Mouse (Mus musculus) gastrocnemius, adult 2 months (tissue): Measurements from ENCODE around the gene Mroh9. TPM values are rescaled to one million over a fixed set of nuclear protein-coding genes. Genes with fewer than 3 reads are reported as not detected.
A peak's percentile ranks its signal among the peaks of the same experiment; 100 is the strongest.

Experiments used
- DNase-seq: peaks from one replicate; pipeline ENCODE4 v3.0.0; 2022
- H3K27ac ChIP-seq: fragments of 200-600 bp; 2 replicates; pipeline ENCODE4 v1.8.1; 2022; ENCODE audit warnings: mild to moderate bottlenecking
- H3K4me3 ChIP-seq: fragments of 200-600 bp; 2 replicates; pipeline ENCODE4 v1.8.1; 2022; ENCODE audit warnings: mild to moderate bottlenecking, moderate library complexity
- CTCF ChIP-seq: fragments of 200-600 bp; IDR thresholded peaks from 2 replicates; pipeline ENCODE4 v1.8.1; 2022; ENCODE audit warnings: antibody characterized with exemption, mild to moderate bottlenecking, moderate library complexity
- intact Hi-C: fragments of 180-260 bp; cut with DNase I; formaldehyde crosslinking; loops from one replicate; pipeline ENCODE4 v1.15.1; 2025
- long read RNA-seq, 2 experiments: library from polyadenylated mRNA; stranded (forward); transcript quantifications; one replicate each; pipeline ENCODE4 v2.0.0; 2021
- total RNA-seq, 2 experiments: library from RNA; stranded (reverse); gene quantifications; 2 replicates each; pipeline ENCODE4 v1.2.3; 2021

Mroh9 gene
- total RNA-seq: not detected
- long read RNA-seq, experiment 1: 0 reads
- long read RNA-seq, experiment 2: 0 reads

DNA sequence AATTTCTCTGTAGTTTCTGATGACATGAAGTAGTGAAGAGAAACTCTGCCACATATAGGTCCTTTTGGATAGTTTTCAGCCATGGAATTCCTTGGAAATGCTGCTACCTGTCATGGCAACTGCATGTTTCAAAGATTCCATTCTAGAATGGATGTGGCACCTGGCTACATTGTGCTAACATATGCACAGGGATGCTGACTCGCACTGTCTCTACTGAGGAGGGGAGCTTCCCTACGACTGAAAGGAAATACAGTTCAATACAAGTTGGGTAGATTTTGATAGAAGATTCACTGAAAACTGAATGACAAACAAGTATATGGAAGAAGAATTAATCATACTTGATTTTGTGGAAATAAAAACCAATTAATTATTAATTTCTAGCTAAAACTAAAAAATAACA, at the start of gene Mroh9:
Gene Mroh9 (minus strand): TSS at position 101 of the 400 bp plus-strand sequence.
- no peak for DNase-seq
- intact Hi-C loops: no loop called here

DNA sequence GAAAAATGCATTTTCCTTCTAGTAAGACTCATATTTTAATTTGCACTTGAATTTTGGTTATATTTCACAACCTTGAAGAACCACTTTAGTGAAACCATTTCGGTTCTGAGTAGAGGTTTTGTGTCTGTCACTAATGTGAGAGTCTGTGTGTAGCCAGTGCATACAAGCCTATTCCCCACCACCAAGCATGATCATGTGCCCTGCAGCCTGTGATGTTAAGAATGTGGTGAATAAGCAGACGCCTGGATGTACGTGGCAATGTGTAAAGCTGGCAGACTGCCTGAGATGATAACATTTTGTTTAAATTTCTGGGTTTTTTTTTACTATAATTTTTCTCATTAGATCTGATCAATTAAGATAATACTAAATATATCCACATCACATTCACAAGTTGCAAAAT, 44.5 kb upstream of the Mroh9 start:
- intact Hi-C loops: no loop called here
- no peak for TF ChIP-seq CTCF
- Histone ChIP-seq H3K27ac (no peak overlapping the region), H3K4me3 (no peak overlapping the region)
- DNase-seq: no peak

More for the DNA sequence above, at the start of gene Mroh9:
- Histone ChIP-seq H3K4me3 (no peak within 1 kb of the TSS), H3K27ac (no peak within 1 kb of the TSS)
- TF ChIP-seq CTCF: no peak

DNA sequence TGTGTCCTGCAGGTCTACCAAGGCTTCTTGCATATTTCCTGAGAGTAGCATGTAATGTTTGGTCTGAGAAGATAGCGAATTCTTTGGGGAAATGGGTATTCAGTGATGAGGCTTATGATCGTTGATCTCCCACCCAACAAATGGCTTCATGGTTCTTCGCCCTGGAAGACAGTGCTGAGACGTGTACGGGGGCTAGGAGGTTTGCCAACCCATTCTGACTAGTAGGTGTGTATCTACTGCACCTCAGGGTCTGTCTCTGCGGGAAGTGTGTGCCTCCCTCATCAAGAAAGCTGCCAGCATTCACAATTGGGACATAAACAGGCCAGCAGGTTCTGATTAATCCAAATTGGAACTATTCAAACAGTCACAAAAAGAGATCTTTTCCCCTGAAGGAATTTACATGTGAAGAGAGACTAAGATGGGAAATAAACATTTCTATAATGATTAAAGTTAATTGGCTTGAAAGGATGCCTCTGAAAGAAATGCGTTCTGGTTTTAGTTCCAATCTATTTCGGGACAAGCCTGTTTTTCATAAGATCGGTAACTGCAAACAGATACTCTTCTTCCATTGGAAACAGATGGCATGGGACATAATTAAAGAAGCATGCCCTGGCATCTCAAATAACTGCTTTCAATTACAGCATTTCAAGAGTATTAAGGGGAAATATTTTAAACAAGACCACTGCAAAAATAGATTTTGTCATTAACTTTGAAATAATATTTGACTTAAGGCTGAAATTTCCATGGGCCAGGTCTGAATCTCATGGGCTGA, 43.8 kb upstream of the Mroh9 start:
- Histone ChIP-seq H3K27ac (no peak overlapping the region), H3K4me3 (no peak overlapping the region)
- intact Hi-C loops: no loop called here
- TF ChIP-seq CTCF: no peak
- DNase-seq: no peak

DNA sequence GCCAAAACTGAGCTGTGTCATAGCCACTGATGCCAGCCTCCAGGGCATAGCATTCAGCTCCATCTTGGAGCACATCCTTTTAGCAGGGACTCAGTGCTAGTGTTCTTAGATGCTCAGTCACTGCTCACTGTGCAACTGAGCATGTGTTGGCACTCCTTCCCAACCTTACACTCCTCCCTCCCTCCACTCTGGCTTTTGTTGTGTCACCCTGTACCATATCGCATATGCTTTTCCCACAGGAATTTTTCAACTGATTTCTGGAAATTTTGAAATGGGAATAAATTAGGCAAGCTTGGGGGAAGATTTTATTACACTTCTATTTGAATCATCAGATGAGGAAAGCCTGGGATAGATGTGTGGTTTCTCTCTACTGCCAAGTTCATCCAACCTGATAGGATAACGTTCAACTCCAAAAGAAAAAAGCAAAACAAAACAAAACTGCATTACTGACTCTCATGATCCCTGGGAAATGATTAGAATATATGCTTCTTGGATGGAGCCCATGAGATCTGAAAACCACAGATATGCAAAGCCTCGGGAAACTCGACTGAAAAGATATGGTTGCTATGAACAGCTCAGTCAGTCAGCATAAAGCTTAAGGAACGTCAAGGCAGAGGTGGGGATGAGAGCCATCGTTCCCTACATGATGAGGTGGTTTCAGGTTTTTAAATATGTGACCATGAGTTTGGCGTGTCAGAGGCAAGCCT, 40.9 kb upstream of the Mroh9 start:
- DNase-seq: no peak
- Histone ChIP-seq H3K27ac (no peak overlapping the region), H3K4me3 (no peak overlapping the region)
- intact Hi-C loops: no loop called here
- no peak for TF ChIP-seq CTCF

DNA sequence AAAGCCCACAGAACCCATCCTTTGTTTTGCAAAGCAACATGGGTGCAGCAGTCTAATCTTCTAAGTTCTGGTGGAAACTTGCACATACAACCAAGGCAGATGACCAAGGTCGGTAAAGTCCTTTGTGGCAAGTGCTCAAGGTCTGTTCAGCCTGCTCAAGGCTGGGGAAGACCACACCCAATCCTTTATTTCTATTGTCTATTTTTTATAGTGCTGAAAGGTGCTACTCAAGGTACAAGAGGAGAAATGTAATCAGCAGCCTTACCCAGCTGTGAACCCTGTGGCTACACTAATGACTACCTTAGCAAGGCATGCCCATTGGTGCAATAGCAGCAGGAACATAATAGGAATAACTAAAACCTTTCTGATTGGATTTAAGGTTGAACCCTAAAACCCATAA, 36.9 kb upstream of the Mroh9 start:
- no peak for DNase-seq
- Histone ChIP-seq H3K4me3 (no peak overlapping the region), H3K27ac (no peak overlapping the region)
- TF ChIP-seq CTCF: no peak
- intact Hi-C loops: no loop called here

DNA sequence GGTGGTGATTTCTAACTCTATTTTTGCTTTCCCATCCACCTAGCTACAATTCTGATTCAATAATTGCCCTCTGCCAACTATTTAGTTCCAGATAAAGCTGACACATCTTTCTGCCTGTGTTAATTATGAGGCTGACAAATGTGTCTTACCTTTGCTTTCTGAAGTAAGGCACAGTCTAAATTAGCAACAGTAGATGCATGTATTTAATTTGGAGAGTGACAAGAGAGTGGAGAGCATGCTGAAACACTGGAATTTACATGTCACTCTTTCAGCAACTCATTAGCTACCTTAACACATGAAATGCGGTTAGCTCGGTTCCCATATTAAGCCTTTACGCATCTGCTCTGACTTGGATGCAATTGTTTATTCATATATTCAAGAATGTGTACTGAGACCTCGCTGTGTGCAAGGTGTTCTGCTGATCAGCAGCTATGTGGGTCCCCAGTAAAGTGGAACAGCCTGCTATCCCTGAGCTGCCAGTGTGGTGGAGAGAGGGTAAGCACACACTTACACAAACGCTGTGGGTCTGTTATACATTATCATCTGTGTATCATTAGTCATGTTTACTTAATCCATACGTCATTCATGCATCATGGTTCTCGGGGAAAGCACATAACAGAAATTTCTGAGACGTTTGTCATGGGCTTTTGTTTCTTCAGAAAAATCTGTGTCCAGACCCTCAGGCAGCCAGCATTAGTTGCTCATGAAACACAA, 28.1 kb upstream of the Mroh9 start:
- intact Hi-C loops: no loop called here
- no peak for TF ChIP-seq CTCF
- no peak overlapping the region for H3K27ac ChIP-seq
- no peak for DNase-seq
- no peak overlapping the region for H3K4me3 ChIP-seq

DNA sequence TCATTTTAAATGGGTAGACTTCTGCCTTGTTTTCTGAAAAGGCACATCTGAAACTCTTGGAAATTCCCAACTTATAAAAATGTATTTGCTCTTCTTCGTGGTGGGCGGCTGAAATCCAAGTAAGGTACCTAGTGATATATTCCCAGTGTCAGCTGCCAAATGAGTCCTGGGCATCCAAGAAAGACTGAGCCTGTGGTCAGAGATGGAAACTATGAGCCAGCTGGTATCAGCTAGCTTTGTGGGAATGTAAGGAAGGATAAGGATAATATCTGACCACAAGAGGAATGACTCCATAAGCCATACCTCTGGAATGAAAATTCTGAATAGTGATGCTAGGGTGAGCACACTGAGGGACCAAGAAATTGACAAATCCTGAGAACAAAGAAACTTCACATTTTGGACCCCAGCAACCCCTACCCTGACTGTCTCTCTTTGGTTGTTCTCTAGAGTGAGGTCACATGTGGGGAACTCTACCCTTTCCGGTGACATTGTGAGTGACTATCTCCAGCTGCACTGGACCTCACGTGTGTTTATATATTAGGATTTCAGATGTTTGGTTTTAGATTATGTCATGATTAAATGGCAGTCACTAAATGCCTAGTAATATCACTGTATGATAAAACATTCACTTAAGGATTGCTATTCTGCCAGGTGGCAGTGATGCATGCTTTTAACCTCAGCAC, 27.2 kb upstream of the Mroh9 start:
- no peak overlapping the region for H3K27ac ChIP-seq
- no peak overlapping the region for H3K4me3 ChIP-seq
- TF ChIP-seq CTCF: no peak
- DNase-seq: no peak
- intact Hi-C loops: no loop called here

DNA sequence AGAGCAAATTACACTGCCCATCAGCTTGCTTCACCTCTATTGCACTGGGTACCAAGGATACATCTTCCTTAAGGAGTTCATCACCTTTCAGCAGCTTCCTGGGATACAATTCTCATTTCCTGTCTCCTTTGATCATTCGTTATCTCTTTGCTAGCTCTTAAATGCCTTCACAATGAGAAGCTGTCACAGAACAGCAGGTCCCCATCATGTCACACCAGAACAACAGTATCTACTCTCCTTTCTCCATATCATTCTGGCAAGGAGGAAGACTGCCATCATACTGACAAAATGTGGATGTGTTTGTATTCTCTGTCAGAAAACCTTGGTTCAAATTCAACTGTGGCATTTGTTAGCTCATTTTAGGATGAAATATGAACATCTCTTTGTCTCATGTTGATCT, 19.5 kb upstream of the Mroh9 start:
- Histone ChIP-seq H3K27ac (no peak overlapping the region), H3K4me3 (no peak overlapping the region)
- intact Hi-C loops: no loop called here
- DNase-seq: no peak
- no peak for TF ChIP-seq CTCF

DNA sequence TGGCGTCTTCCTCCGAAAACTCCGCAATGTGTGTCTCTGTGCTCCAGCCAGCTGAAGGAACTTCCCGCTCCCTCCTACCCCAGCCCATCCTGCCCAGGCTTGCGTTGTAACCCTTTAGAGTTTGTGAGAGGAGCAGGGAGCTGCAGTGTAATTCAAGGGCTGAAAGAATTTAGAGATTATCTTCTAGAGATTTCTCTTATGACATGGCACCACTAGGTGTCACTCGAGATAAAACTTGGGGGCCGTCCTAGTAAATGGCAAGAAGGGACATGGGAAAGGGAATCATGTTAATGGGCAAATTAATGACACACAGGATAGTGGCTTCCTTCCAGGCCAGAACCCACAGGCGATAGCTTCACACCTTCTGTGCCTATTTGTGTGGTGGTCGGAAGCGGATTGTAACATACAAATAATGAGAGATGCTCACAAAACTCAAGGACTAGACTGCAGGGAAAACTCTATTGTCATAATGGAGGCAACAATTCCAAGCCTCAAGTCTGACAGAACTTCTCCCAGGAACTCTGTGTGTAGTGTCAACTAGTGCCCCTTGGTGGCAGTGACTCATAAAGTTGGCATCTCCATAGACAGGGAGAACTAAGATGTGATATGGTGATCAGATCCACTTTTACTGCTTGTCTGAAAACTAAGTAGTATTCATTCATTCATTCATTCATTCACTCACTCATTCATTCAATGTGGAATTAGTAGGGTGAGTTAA, 6.1 kb upstream of the Mroh9 start:
- intact Hi-C loops: loop anchor here (10.0 kb wide), 1 partner anchor 813 kb away; no protein-coding TSS in a partner anchor

DNA sequence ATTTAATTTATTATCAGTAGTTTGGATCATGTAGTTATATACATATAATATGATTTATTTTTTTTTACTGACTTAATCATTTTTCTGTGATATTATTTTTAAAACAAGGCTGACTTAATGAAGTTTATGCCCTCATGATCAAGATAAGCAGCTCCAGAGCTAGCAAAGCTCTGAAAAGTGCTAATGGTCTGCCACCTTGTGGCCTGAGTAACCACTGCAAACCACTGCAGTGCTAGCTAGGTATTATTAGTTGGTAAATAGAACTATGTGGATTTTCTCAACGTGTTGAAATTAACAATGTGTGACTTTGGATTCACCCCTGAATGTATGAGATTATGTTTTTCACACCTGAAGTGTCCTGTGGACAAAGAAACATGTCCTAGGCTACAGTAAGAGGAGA, 15.0 kb downstream of the Mroh9 start:
- Histone ChIP-seq H3K4me3 (no peak overlapping the region), H3K27ac (no peak overlapping the region)
- DNase-seq: peak; percentile 41
- intact Hi-C loops: loop anchor here (5.0 kb wide), 1 partner anchor 258 kb away; the partner anchor contains the start of gene Fmo4
- peak; percentile 79 for TF ChIP-seq CTCF

More for the DNA sequence above, 6.1 kb upstream of the Mroh9 start:
- Histone ChIP-seq H3K4me3 (no peak overlapping the region), H3K27ac (no peak overlapping the region)
- peak; percentile 22 for DNase-seq
- peak; percentile 68 for TF ChIP-seq CTCF

DNA sequence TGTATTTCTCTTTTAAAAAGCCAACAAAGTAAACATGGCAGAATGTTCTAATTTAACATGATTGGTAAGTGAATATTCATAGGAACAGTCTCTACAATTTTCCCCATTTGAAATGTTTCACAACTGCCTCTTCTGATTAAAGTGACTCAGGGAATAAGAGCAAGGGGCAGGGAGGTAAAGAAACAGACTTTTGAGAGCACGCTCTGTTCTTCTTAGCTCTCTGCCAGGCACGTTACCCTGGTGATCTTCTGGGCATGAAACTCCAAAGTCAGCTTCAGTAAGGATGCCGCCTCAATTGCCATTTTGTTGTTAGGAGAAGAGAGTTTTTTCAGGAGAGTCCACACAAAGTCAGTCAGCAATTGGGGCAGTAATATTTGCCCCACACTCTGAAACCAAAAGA, 25.1 kb downstream of the Mroh9 start:
- H3K27ac ChIP-seq: no peak overlapping the region
- H3K4me3 ChIP-seq: no peak overlapping the region
- no peak for TF ChIP-seq CTCF
- intact Hi-C loops: no loop called here
- no peak for DNase-seq

DNA sequence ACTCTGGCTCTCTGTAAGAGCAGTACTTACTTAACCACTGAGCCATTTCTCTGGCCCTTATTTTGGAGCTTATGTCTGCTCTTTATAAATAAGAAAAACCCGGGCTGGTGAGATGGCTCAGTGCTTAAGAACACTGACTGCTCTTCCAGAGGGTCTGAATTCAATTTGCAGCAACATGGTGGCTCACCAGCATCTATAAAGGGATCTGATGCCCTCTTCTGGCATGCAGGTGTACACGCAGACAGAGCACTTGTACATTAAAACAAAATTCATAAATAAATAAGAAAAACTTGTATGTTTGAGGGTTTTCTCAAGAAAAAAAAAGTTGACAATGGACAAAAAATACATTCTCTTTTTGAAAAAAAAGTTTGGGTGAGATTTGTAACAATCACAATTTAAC, 28.1 kb downstream of the Mroh9 start:
- Histone ChIP-seq H3K27ac (no peak overlapping the region), H3K4me3 (no peak overlapping the region)
- DNase-seq: no peak
- intact Hi-C loops: loop anchor here (5.0 kb wide), 1 partner anchor 160 kb away; the partner anchor contains the start of gene Fmo2
- peak; percentile 69 for TF ChIP-seq CTCF
